Mouse (Mus musculus) ES-CJ7 (cell line): Measurements from ENCODE around the gene Foxa2.

Experiments
- DNase-seq: peaks from one replicate; pipeline ENCODE4 v3.0.0; 2011; ENCODE audit warnings: low read depth, low spot score

Gene Foxa2

GRCm38 (mm10) chr2:148004554-148005521 lies 41.9 kb downstream of the Foxa2 start:
- DNase-seq = no peak

- no peak for DNase-seq
Observed at GRCm38 (mm10) chr2:148003511-148003910, 43.3 kb downstream of the Foxa2 start.

- DNase-seq = no peak
Observed at GRCm38 (mm10) chr2:147998206-147998966, 48.4 kb downstream of the Foxa2 start.

DNA sequence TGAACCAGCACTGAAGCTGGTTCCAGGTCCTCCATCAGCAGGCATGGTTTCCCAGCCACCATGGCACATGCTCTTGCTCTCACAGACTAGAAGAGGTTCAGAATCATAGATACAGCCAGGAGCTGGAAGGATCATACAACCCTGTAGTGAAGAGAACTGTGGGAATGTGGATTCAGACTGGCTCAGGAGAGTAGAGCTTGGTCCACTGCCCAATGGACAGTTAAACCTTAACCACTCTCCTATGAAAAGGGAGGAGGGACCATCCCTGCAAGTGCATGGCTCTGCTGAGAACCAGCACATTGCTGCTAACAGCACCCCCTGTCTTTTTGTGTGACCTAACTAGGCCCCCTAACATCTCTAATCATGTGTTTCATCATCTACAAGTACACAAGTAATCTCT lies 50.0 kb downstream of the Foxa2 start:
- no peak for DNase-seq

GRCm38 (mm10) chr2:147993821-147994220 lies 52.9 kb downstream of the Foxa2 start:
- no peak for DNase-seq

GRCm38 (mm10) chr2:147992935-147993679 lies 53.7 kb downstream of the Foxa2 start:
- DNase-seq = no peak
